Mouse (Mus musculus): ENCODE results near the gene Hspa1l. TPM values are rescaled to one million over a fixed set of nuclear protein-coding genes. Genes with fewer than 3 reads are reported as not detected.
"Not testable (repeated sequence)": the region's sequence is repeated elsewhere in the genome, so short reads cannot be mapped to it uniquely, and the experiment has no call there.

Hspa1l gene
- polyA plus RNA-seq, 1 experiment from 2014 or later, result 0.99 TPM

DNA sequence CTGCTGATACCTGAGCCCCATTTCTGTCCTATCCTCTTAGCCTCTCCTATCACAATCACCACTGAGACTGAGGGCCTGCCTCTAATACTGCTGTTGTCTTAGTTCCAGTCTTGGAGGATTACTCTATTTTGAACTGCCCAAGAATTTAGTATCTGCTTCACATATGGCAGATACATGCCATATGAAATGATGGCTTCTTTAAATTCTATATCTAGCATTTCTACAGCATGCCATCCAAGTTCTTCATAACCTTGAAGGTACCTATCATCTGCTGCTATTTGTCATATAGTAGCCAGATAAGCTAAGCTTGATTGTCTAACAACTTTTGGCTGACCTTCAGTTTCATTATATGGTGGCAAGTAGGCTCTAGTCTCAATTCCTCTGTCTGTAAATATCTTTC, 22.2 kb downstream of the Hspa1l start:
- Histone ChIP-seq H3K27ac (replicated peaks; ENCODE audit: low read depth, low read length) (no peak overlapping the region), H3K9me3 (ENCODE audit: control insufficient read depth, low read length) (no peaks in the 10 kb centered on the region), H3K9ac (ENCODE audit: low read depth, low read length) (no peak overlapping the region), H3K36me3 (ENCODE audit: control insufficient read depth, insufficient read depth, low read length) (peaks cover 34% of the 10 kb centered on the region), H3K27me3 (replicated peaks; ENCODE audit: control insufficient read depth, insufficient read depth, low read length) (no peaks in the 10 kb centered on the region), H3K4me3 (ENCODE audit: low read depth, low read length) (no peak overlapping the region), H3K4me2 (ENCODE audit: low read depth, low read length) (no peak overlapping the region), H3K4me1 (ENCODE audit: control insufficient read depth, insufficient read depth, low read length) (peaks cover 2% of the 10 kb centered on the region; the same call in 1 of the 2 replicates)
- no peak for DNase-seq (ENCODE audit: low spot score)
- no peak for ATAC-seq (ENCODE audit: low read depth)

DNA sequence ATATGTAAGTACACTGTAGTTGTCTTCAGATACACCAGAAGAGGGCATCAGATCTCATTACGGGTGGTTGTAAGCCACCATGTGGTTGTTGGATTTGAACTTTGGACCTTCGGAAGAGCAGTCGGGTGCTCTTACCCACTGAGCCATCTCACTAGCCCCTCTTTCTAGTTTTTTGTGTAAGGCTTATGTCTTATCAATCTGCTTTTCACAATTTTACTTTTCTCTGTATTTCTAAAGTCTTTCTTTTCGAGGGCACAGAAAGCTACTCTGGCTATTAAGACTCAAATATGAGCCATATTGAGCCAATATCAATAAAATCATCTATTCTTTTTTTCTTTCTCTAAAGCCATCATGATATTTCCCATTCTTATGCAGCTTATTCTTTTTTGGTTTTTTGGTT, 22.7 kb downstream of the Hspa1l start:
- WGBS, result 89% methylated on average over 4 of the region's 4 CpGs
- not testable (repeated sequence) for H3K4me3 ChIP-seq (ENCODE audit: low read depth, low read length); H3K27ac ChIP-seq (replicated peaks; ENCODE audit: low read depth, low read length); ATAC-seq (ENCODE audit: low read depth); H3K4me2 ChIP-seq (ENCODE audit: low read depth, low read length); DNase-seq (ENCODE audit: low spot score); H3K9ac ChIP-seq (ENCODE audit: low read depth, low read length); H3K27me3 ChIP-seq (replicated peaks; ENCODE audit: control insufficient read depth, insufficient read depth, low read length); H3K4me1 ChIP-seq (ENCODE audit: control insufficient read depth, insufficient read depth, low read length); H3K9me3 ChIP-seq (ENCODE audit: control insufficient read depth, low read length)
- H3K36me3 ChIP-seq (ENCODE audit: control insufficient read depth, insufficient read depth, low read length), result peaks cover 34% of the 10 kb centered on the region

DNA sequence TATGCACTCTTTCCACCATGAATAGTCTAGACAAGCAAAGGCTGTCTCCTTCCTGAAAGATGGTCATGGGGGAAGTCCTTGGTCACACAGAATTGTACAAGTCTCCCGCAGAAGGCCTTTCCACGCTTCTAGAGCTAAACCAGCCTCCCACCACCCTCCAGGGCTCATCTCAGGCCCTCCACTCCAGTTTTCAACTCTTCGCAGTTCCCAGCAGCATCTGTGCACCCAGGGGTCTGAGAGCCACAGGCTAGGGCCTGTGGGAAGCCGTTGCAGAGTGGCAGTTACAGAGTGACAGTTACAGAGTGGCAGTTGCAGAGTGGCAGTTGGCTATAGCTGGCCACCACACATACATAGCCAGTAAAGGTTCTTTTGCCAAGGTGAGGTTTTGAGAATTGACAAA, 23.4 kb downstream of the Hspa1l start:
- 96% methylated on average over 4 of the region's 4 CpGs for whole genome bisulfite sequencing
- ATAC-seq (ENCODE audit: low read depth); H3K4me3 ChIP-seq (ENCODE audit: low read depth, low read length); DNase-seq (ENCODE audit: low spot score); H3K4me1 ChIP-seq (ENCODE audit: control insufficient read depth, insufficient read depth, low read length); H3K27me3 ChIP-seq (replicated peaks; ENCODE audit: control insufficient read depth, insufficient read depth, low read length); H3K9me3 ChIP-seq (ENCODE audit: control insufficient read depth, low read length); H3K9ac ChIP-seq (ENCODE audit: low read depth, low read length); H3K27ac ChIP-seq (replicated peaks; ENCODE audit: low read depth, low read length); H3K4me2 ChIP-seq (ENCODE audit: low read depth, low read length): not testable (repeated sequence)
- H3K36me3 ChIP-seq (ENCODE audit: control insufficient read depth, insufficient read depth, low read length), result peaks cover 28% of the 10 kb centered on the region

GRCm38 (mm10) chr17:34996411-34997141, 24.1 kb downstream of the Hspa1l start:
- H3K36me3 ChIP-seq (ENCODE audit: control insufficient read depth, insufficient read depth, low read length), result peaks cover 26% of the 10 kb centered on the region
- H3K4me1 ChIP-seq (ENCODE audit: control insufficient read depth, insufficient read depth, low read length), result peaks cover 6% of the 10 kb centered on the region; the same call in 1 of the 2 replicates
- ATAC-seq (ENCODE audit: low read depth) (no peak), DNase-seq (ENCODE audit: low spot score) (no peak)
- no peaks in the 10 kb centered on the region for H3K9me3 ChIP-seq (ENCODE audit: control insufficient read depth, low read length)
- H3K27me3 ChIP-seq (replicated peaks; ENCODE audit: control insufficient read depth, insufficient read depth, low read length), result no peaks in the 10 kb centered on the region
- no peak overlapping the region for H3K4me3 ChIP-seq (ENCODE audit: low read depth, low read length)
- H3K27ac ChIP-seq (replicated peaks; ENCODE audit: low read depth, low read length), result no peak overlapping the region
- H3K9ac ChIP-seq (ENCODE audit: low read depth, low read length), result no peak overlapping the region; the same call in 1 of the 2 replicates
- WGBS, result 93% methylated on average over 12 of the region's 14 CpGs
- H3K4me2 ChIP-seq (ENCODE audit: low read depth, low read length), result no peak overlapping the region

GRCm38 (mm10) chr17:34997142-34997483, 24.6 kb downstream of the Hspa1l start:
- H3K27me3 ChIP-seq (replicated peaks; ENCODE audit: control insufficient read depth, insufficient read depth, low read length), result no peaks in the 10 kb centered on the region
- no peak overlapping the region for H3K9ac ChIP-seq (ENCODE audit: low read depth, low read length)
- H3K4me2 ChIP-seq (ENCODE audit: low read depth, low read length), result no peak overlapping the region
- 87% methylated on average over 5 of the region's 5 CpGs for WGBS
- no peak overlapping the region for H3K4me3 ChIP-seq (ENCODE audit: low read depth, low read length)
- no peaks in the 10 kb centered on the region for H3K9me3 ChIP-seq (ENCODE audit: control insufficient read depth, low read length)
- H3K27ac ChIP-seq (replicated peaks; ENCODE audit: low read depth, low read length), result no peak overlapping the region
- H3K36me3 ChIP-seq (ENCODE audit: control insufficient read depth, insufficient read depth, low read length), result peaks cover 26% of the 10 kb centered on the region
- H3K4me1 ChIP-seq (ENCODE audit: control insufficient read depth, insufficient read depth, low read length), result peaks cover 6% of the 10 kb centered on the region; the same call in 1 of the 2 replicates
- ATAC-seq (ENCODE audit: low read depth) (no peak), DNase-seq (ENCODE audit: low spot score) (no peak)

- H3K36me3 ChIP-seq (ENCODE audit: control insufficient read depth, insufficient read depth, low read length), result peaks cover 24% of the 10 kb centered on the region
- peak overlapping the region; percentile 99 for H3K4me2 ChIP-seq (ENCODE audit: low read depth, low read length)
- H3K4me3 ChIP-seq (ENCODE audit: low read depth, low read length), result peak overlapping the region; percentile 4; the same call in 1 of the 2 replicates
- no peak overlapping the region for H3K27ac ChIP-seq (replicated peaks; ENCODE audit: low read depth, low read length)
- H3K9ac ChIP-seq (ENCODE audit: low read depth, low read length), result no peak overlapping the region
- WGBS, result 92% methylated on average over 15 of the region's 15 CpGs
- H3K9me3 ChIP-seq (ENCODE audit: control insufficient read depth, low read length), result no peaks in the 10 kb centered on the region
- H3K27me3 ChIP-seq (replicated peaks; ENCODE audit: control insufficient read depth, insufficient read depth, low read length), result no peaks in the 10 kb centered on the region
- H3K4me1 ChIP-seq (ENCODE audit: control insufficient read depth, insufficient read depth, low read length), result peaks cover 12% of the 10 kb centered on the region
- ATAC-seq (ENCODE audit: low read depth) (no peak), DNase-seq (ENCODE audit: low spot score) (no peak)
These were observed 26.3 kb downstream of the Hspa1l start for GRCm38 (mm10) chr17:34998526-34999430.

DNA sequence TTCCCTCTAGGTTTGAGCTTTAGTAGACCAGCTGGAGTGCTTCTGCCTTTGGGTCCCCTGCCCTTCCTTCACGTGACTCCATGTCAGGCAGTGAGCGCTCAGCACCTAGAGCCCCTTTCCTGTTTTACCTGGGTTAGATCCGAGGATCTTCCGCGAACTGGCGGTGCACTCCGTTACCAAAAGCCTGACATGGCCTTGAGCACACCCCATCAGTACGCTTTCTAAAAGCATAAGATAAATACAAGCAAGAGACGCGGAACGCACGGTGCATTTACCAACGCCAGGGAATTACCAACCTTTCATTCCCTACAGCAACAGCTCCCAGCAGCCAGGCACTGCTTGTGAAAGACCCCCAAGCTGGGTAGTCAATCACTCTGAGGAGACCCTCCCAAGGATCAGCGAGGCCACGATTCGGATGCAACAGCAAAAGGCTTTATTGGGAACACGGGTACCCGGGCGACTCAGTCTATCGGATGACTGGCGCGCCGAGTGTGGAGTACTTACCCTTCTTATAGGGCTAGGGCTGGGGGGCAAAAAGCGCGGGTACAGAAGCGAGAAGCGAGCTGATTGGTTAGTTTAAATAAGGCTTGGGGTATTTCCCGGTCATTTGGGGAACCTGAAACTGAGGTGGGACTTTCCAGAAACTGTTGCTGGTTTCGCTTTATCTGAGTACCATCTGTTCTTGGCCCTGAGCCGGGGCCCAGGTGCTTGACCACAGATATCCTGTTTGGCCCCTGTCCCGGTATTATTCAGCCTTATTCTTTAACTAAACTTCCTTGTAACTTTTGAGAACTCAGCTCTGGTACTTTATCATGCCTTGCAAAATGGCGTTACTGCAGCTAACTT, 27.6 kb downstream of the Hspa1l start:
- H3K4me1 ChIP-seq (ENCODE audit: control insufficient read depth, insufficient read depth, low read length), result peaks cover 12% of the 10 kb centered on the region
- H3K4me3 ChIP-seq (ENCODE audit: low read depth, low read length), result peak overlapping the region; percentile 88
- WGBS, result 22% methylated on average over 28 of the region's 32 CpGs
- H3K4me2 ChIP-seq (ENCODE audit: low read depth, low read length), result peak overlapping the region; percentile 99
- peak overlapping the region; percentile 95 for H3K9ac ChIP-seq (ENCODE audit: low read depth, low read length)
- peak overlapping the region; percentile 98 for H3K27ac ChIP-seq (replicated peaks; ENCODE audit: low read depth, low read length)
- H3K27me3 ChIP-seq (replicated peaks; ENCODE audit: control insufficient read depth, insufficient read depth, low read length); DNase-seq (ENCODE audit: low spot score); ATAC-seq (ENCODE audit: low read depth); H3K9me3 ChIP-seq (ENCODE audit: control insufficient read depth, low read length): not testable (repeated sequence)
- H3K36me3 ChIP-seq (ENCODE audit: control insufficient read depth, insufficient read depth, low read length), result peaks cover 35% of the 10 kb centered on the region

DNA sequence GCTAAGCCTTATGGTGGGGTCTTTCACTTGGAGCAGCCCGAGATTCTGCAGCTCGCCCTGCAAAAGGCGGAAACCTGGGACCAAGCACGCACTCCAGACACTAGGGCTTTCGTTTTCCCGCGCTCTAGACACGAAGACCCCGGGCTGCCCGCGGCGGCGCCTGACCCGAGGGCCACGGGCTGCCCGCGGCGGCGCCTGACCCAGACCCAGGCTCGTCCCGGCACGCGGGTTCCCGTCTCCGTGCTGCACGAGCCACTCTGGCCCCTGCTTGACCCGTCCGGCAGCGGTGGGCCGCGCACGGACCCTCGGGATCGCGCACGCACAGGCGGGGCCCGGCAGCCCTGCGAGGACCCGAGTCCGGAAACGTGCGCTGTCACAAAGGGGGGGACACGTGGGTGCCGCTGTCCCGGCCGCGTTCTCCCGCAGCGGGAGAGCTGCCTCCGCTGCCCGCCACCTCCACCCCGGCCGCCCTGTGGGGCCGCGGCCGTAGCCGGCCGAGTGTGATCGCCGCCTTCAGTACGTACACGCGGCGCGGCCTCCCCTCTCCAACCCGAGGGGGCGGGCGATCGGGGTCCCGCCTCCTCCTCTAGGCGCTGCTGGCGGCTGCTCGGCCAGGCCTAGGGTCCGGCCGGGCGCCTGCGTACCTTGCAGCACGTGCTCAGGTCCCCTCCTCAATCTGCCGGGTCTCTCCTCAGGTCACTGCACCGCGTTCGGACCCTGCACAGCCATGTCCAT, 28.4 kb downstream of the Hspa1l start, which contains the start of gene Vars:
Gene Vars, plus strand, starts transcription at position 271 of the 735 bp plus-strand sequence.
- DNase-seq (ENCODE audit: low spot score), result peak; percentile 93
- Histone ChIP-seq H3K27ac (replicated peaks; ENCODE audit: low read depth, low read length) (peak within 1 kb of the TSS; percentile 98), H3K9ac (ENCODE audit: low read depth, low read length) (peak within 1 kb of the TSS; percentile 95), H3K4me1 (ENCODE audit: control insufficient read depth, insufficient read depth, low read length) (peaks cover 12% of the 10 kb centered on the region), H3K36me3 (ENCODE audit: control insufficient read depth, insufficient read depth, low read length) (peaks cover 42% of the 10 kb centered on the region), H3K4me2 (ENCODE audit: low read depth, low read length) (peak within 1 kb of the TSS; percentile 99), H3K9me3 (ENCODE audit: control insufficient read depth, low read length) (no peaks in the 10 kb centered on the region), H3K27me3 (replicated peaks; ENCODE audit: control insufficient read depth, insufficient read depth, low read length) (no peaks in the 10 kb centered on the region), H3K4me3 (ENCODE audit: low read depth, low read length) (peak within 1 kb of the TSS; percentile 88)
- WGBS, result under 1% methylated on average over 53 of the region's 83 CpGs
- ATAC-seq (ENCODE audit: low read depth), result peak; percentile 93
